Mouse (Mus musculus) neural tube, embryonic 11.5 days (tissue): ENCODE results near the gene Tomm40l. TPM values are rescaled to one million over a fixed set of nuclear protein-coding genes. Genes with fewer than 3 reads are reported as not detected.
"Not testable (repeated sequence)": the region's sequence is repeated elsewhere in the genome, so short reads cannot be mapped to it uniquely, and the experiment has no call there.

Experiments used
- ATAC-seq: fragments of 200-750 bp; cut with Nextera tagmentation; 2 replicates; pipeline ENCODE4 v1.8.0; 2017; ENCODE audit warnings: moderate number of reproducible peaks, mild to moderate bottlenecking, moderate TSS enrichment, moderate library complexity; ENCODE audit not compliant: insufficient read depth, low FRiP score, low TSS enrichment
- DNase-seq: peaks from one replicate; pipeline ENCODE4 v3.0.0-alpha.2; 2015; ENCODE audit warnings: low spot score
- H3K27ac ChIP-seq: fragments of 300-500 bp; sonication (generic); 2 replicates; pipeline ENCODE4 v1.5.1; 2014; ENCODE audit warnings: low read depth, mild to moderate bottlenecking, low read length
- H3K27me3 ChIP-seq: fragments of 300-500 bp; sonication (generic); 2 replicates; pipeline ENCODE4 v1.6.1; 2014; ENCODE audit warnings: mild to moderate bottlenecking, low read length, mixed read lengths; ENCODE audit not compliant: control insufficient read depth, insufficient read depth
- H3K36me3 ChIP-seq: fragments of 300-500 bp; sonication (generic); 2 replicates; pipeline ENCODE4 v1.6.1; 2014; ENCODE audit warnings: mild to moderate bottlenecking, low read length, moderate library complexity, mixed read lengths; ENCODE audit not compliant: control insufficient read depth, insufficient read depth
- H3K4me1 ChIP-seq: fragments of 300-500 bp; sonication (generic); 2 replicates; pipeline ENCODE4 v1.6.1; 2014; ENCODE audit warnings: low read length, mixed read lengths; ENCODE audit not compliant: control insufficient read depth, insufficient read depth
- H3K4me2 ChIP-seq: fragments of 300-500 bp; sonication (generic); 2 replicates; pipeline ENCODE4 v1.6.1; 2014; ENCODE audit warnings: low read depth, mild to moderate bottlenecking, moderate library complexity
- H3K4me3 ChIP-seq: fragments of 300-500 bp; sonication (generic); 2 replicates; pipeline ENCODE4 v1.5.1; 2014; ENCODE audit warnings: low read depth, low read length
- H3K9ac ChIP-seq: fragments of 300-500 bp; sonication (generic); 2 replicates; pipeline ENCODE4 v1.6.1; 2014; ENCODE audit warnings: mild to moderate bottlenecking, low read length
- H3K9me3 ChIP-seq: fragments of 300-500 bp; sonication (generic); 2 replicates; pipeline ENCODE4 v1.6.1; 2016; ENCODE audit warnings: low read length; ENCODE audit not compliant: control insufficient read depth
- WGBS: fragments of 180-500 bp; shearing (Covaris S2); extraction: QIAGEN DNeasy Blood & Tissue Kit; methylation state at CpG from one replicate; pipeline ENCODE4 v1.1.7; 2014; 5-methylcytosine and 5-hydroxymethylcytosine counted together
- polyA plus RNA-seq: library from polyadenylated mRNA; unstranded; fragments of >200 nt; fragmentation: Nextera tagmentation; extraction: Ambion mirVana; gene quantifications from 2 replicates; pipeline ENCODE4 v1.2.1, GENCODE M21; 2014

Gene Tomm40l
- polyA plus RNA-seq, 1 experiment from 2014 or later = 36.6 TPM

GRCm38 (mm10) chr1:171246709-171247452 is 24.6 kb upstream of the Tomm40l start:
- DNase-seq = peak; percentile 97
- H3K4me1 ChIP-seq = peaks cover 30% of the 10 kb centered on the region
- H3K36me3 ChIP-seq = no peaks in the 10 kb centered on the region
- WGBS = under 1% methylated on average over 41 of the region's 41 CpGs
- no peaks in the 10 kb centered on the region for H3K9me3 ChIP-seq
- H3K4me3 ChIP-seq = peak overlapping the region; percentile 82
- ATAC-seq = peak; percentile 88
- H3K27ac ChIP-seq = 0 out of 2 replicates have a peak overlapping the region, but pooled peaks have one; percentile 42
- no peaks in the 10 kb centered on the region for H3K27me3 ChIP-seq
- peak overlapping the region; percentile 93 for H3K9ac ChIP-seq
- peak overlapping the region; percentile 84 for H3K4me2 ChIP-seq

- Histone ChIP-seq H3K27ac (no peak overlapping the region), H3K9me3 (no peaks in the 10 kb centered on the region), H3K4me2 (no peak overlapping the region), H3K9ac (no peak overlapping the region), H3K4me3 (no peak overlapping the region; the same call in 1 of the 2 replicates), H3K4me1 (peaks cover 17% of the 10 kb centered on the region), H3K27me3 (no peaks in the 10 kb centered on the region), H3K36me3 (no peaks in the 10 kb centered on the region)
- ATAC-seq (no peak), DNase-seq (no peak)
- WGBS = 93% methylated on average over 8 of the region's 8 CpGs
Measured at GRCm38 (mm10) chr1:171245353-171245752, 23.0 kb upstream of the Tomm40l start.

GRCm38 (mm10) chr1:171241952-171242351 is 19.6 kb upstream of the Tomm40l start:
- not testable (repeated sequence) for H3K4me1 ChIP-seq, ATAC-seq, H3K27ac ChIP-seq, H3K27me3 ChIP-seq, H3K4me3 ChIP-seq, H3K4me2 ChIP-seq, H3K36me3 ChIP-seq, H3K9me3 ChIP-seq, H3K9ac ChIP-seq, DNase-seq
- 87% methylated on average over 12 of the region's 12 CpGs for WGBS

- no peak overlapping the region for H3K9ac ChIP-seq
- no peak overlapping the region for H3K4me3 ChIP-seq
- no peak for ATAC-seq
- no peak for DNase-seq
- H3K9me3 ChIP-seq = no peaks in the 10 kb centered on the region
- no peaks in the 10 kb centered on the region for H3K27me3 ChIP-seq
- peaks cover 9% of the 10 kb centered on the region for H3K36me3 ChIP-seq
- peaks cover under 1% of the 10 kb centered on the region; the same call in 1 of the 2 replicates for H3K4me1 ChIP-seq
- H3K4me2 ChIP-seq = no peak overlapping the region
- 92% methylated on average over 10 of the region's 10 CpGs for WGBS
- no peak overlapping the region for H3K27ac ChIP-seq
Measured at GRCm38 (mm10) chr1:171240911-171241310, 18.6 kb upstream of the Tomm40l start.

- ATAC-seq = no peak
Measured at GRCm38 (mm10) chr1:171239992-171240744, 17.9 kb upstream of the Tomm40l start.

GRCm38 (mm10) chr1:171238463-171238862 is 16.1 kb upstream of the Tomm40l start:
- no peak overlapping the region for H3K9ac ChIP-seq
- H3K27me3 ChIP-seq = no peaks in the 10 kb centered on the region
- no peaks in the 10 kb centered on the region for H3K4me1 ChIP-seq
- H3K9me3 ChIP-seq = no peaks in the 10 kb centered on the region
- WGBS = 74% methylated on average over 14 of the region's 14 CpGs
- no peak overlapping the region for H3K4me3 ChIP-seq
- peaks cover 19% of the 10 kb centered on the region for H3K36me3 ChIP-seq
- no peak overlapping the region for H3K27ac ChIP-seq
- no peak overlapping the region for H3K4me2 ChIP-seq
- DNase-seq (peak; percentile 71), ATAC-seq (no peak)

More at GRCm38 (mm10) chr1:171239992-171240744, 17.9 kb upstream of the Tomm40l start:
- no peaks in the 10 kb centered on the region for H3K27me3 ChIP-seq
- H3K27ac ChIP-seq = no peak overlapping the region
- H3K9ac ChIP-seq = no peak overlapping the region
- WGBS = 87% methylated on average over 15 of the region's 15 CpGs
- H3K4me3 ChIP-seq = no peak overlapping the region
- peaks cover 11% of the 10 kb centered on the region for H3K36me3 ChIP-seq
- H3K9me3 ChIP-seq = no peaks in the 10 kb centered on the region
- DNase-seq = no peak
- no peak overlapping the region for H3K4me2 ChIP-seq
- no peaks in the 10 kb centered on the region for H3K4me1 ChIP-seq

DNA sequence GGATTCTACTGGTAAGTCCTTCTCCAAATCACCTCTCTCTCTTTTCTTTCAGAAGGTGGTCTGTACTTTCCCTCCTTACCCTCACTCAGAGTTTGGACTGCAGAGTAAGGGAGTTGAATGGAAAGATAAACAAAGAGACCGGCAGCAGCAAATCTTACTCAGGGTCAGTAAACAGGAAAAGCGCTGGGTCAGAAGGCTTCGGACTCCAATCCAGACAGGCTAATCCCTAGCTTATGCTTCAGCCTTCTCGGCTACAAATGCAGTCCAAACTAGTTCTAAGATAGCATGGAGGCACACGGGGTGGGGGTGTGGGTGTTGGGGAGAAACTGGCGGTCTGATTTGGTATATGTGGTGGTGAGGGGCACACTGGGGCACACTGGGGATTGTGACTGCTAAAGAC is 15.1 kb upstream of the Tomm40l start:
- no peaks in the 10 kb centered on the region for H3K4me1 ChIP-seq
- DNase-seq (no peak), ATAC-seq (no peak)
- no peaks in the 10 kb centered on the region for H3K27me3 ChIP-seq
- no peak overlapping the region for H3K4me2 ChIP-seq
- H3K9ac ChIP-seq = no peak overlapping the region
- no peak overlapping the region for H3K27ac ChIP-seq
- WGBS = 90% methylated on average over 6 of the region's 6 CpGs
- H3K36me3 ChIP-seq = peaks cover 19% of the 10 kb centered on the region
- H3K9me3 ChIP-seq = no peaks in the 10 kb centered on the region
- no peak overlapping the region for H3K4me3 ChIP-seq

DNA sequence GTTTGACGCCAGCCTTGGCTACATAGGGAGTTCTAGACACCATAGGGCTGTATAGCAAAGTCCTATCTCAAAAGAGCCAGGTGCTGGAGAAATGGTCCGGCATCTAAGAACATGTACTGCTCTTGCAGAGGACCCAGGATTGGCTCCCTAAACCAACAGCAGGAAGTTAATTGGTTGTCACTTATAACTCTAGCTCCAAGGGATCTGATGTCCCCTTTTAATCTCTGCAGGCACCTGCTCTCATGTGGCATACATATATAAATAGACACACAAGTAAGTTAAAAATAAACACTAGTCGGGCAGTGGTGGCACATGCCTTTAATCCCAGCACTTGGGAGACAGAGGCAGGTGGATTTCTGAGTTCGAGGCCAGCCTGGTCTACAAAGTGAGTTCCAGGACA is 13.5 kb upstream of the Tomm40l start:
- H3K9ac ChIP-seq = no peak overlapping the region
- H3K27ac ChIP-seq = no peak overlapping the region
- DNase-seq (no peak), ATAC-seq (no peak)
- peaks cover 19% of the 10 kb centered on the region for H3K36me3 ChIP-seq
- 87% methylated on average over 4 of the region's 4 CpGs for WGBS
- no peak overlapping the region for H3K4me2 ChIP-seq
- H3K9me3 ChIP-seq = no peaks in the 10 kb centered on the region
- H3K27me3 ChIP-seq = no peaks in the 10 kb centered on the region
- H3K4me1 ChIP-seq = no peaks in the 10 kb centered on the region
- H3K4me3 ChIP-seq = no peak overlapping the region
